Mouse (Mus musculus): ENCODE results near the gene Haus7. TPM values are rescaled to one million over a fixed set of nuclear protein-coding genes. Genes with fewer than 3 reads are reported as not detected.
"Not testable (repeated sequence)": the region's sequence is repeated elsewhere in the genome, so short reads cannot be mapped to it uniquely, and the experiment has no call there.

Gene Haus7
- polyA plus RNA-seq (2012; fragmentation: generic; extraction: Trizol) = 32.6 TPM

DNA sequence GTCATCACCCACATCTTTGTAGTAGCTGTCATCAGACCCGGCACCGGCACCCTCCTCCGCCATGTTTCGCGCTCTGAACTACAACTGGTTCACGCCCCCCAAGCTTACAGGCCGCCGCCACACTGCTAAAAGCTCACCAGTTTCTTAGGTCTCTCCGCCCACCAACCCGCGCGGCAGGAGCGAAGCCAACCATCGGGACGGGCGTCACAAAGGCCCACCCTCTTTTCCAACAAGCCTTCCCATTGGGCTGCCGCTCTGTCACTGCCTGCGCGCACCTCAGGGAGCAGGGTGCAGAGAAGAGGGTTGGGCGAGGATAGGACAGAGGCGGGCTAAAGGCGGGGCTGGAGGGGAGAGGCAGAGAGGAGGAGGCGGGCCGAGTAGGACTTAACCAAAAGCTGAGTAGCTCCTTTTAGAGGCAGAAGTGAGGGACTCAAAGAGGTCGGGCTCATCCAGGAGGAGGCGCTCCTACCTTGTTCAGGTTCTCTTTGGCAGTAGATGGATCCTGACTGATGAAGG, at the start of gene Haus7:
Haus7 (minus strand) TSS at position 168 of the 516 bp plus-strand sequence.
- peak within 1 kb of the TSS; percentile 71 for H3K4me2 ChIP-seq (ENCODE audit: low read depth)
- TF ChIP-seq MYOG (IDR thresholded peaks at IDR 0.05; ENCODE audit: control insufficient read depth in 1 of 3, insufficient read depth in 1 of 3, insufficient read length in 2 of 3, low read depth in 2 of 3) (no peak), POLR2AphosphoS2 (IDR thresholded peaks at IDR 0.05; ENCODE audit: insufficient read length, low read depth) (peak; percentile 12), POLR2A (IDR thresholded peaks at IDR 0.05; ENCODE audit: insufficient read length, low read depth) (peak; percentile 51)
- H3K36me3 ChIP-seq (ENCODE audit: control insufficient read depth, insufficient read depth) = no peaks in the 10 kb centered on the region
- H3K79me2 ChIP-seq (ENCODE audit: control insufficient read depth, insufficient read depth) = no peaks in the 10 kb centered on the region
- H3K4me3 ChIP-seq = peak within 1 kb of the TSS; percentile 34
- H3K27me3 ChIP-seq (ENCODE audit: control insufficient read depth, insufficient read depth, insufficient read length) = no peaks in the 10 kb centered on the region
- H3ac ChIP-seq (ENCODE audit: control insufficient read depth, insufficient read length) = no peak within 1 kb of the TSS

DNA sequence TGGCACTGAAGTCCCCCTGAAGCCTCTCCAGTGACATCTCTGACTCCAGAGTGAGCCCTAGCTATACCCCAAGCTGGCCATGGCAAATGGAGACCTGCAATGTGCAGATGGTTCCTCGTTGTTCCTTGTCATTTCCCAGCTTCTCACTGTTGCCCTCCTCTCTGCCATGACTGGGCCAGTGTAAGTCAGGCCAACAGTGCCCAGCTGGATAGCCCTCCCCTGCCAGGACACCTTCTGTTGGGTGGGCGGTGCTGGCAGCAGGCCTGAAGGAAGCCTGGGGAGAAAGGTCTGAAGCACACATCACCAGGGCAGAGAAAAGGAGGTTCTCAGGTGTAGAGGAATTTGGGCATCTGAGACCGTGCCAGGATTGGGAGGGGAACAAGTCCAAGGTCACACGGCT, 47.7 kb upstream of the Haus7 start:
- Histone ChIP-seq H3K4me2 (ENCODE audit: low read depth) (no peak overlapping the region), H3K4me3 (no peak overlapping the region), H3K27me3 (ENCODE audit: control insufficient read depth, insufficient read depth, insufficient read length) (peaks cover 13% of the 10 kb centered on the region), H3K79me2 (ENCODE audit: control insufficient read depth, insufficient read depth) (no peaks in the 10 kb centered on the region), H3ac (ENCODE audit: control insufficient read depth, insufficient read length) (no peak overlapping the region), H3K36me3 (ENCODE audit: control insufficient read depth, insufficient read depth) (no peaks in the 10 kb centered on the region)
- TF ChIP-seq USF1 (IDR thresholded peaks at IDR 0.05; ENCODE audit: low read depth) = no peak
- TF ChIP-seq E2F4 (IDR thresholded peaks at IDR 0.05; ENCODE audit: insufficient read depth) = no peak
- TF ChIP-seq REST (IDR thresholded peaks at IDR 0.05; ENCODE audit: insufficient read depth, insufficient read length) = no peak
- no peak for TF ChIP-seq TCF3 (IDR thresholded peaks at IDR 0.05; ENCODE audit: insufficient read length, low read depth)
- TF ChIP-seq POLR2A (IDR thresholded peaks at IDR 0.05; ENCODE audit: insufficient read length, low read depth) = no peak
- TF ChIP-seq MAX (IDR thresholded peaks at IDR 0.05; ENCODE audit: low read depth) = no peak
- no peak for TF ChIP-seq MYOD1 (IDR thresholded peaks at IDR 0.05; ENCODE audit: control insufficient read depth in 1 of 3, insufficient read length in 2 of 3, low read depth in 2 of 3)
- TF ChIP-seq MYOG (IDR thresholded peaks at IDR 0.05; ENCODE audit: control insufficient read depth in 1 of 3, insufficient read depth in 1 of 3, insufficient read length in 2 of 3, low read depth in 2 of 3) = no peak
- no peak for TF ChIP-seq CEBPB (IDR thresholded peaks at IDR 0.05; ENCODE audit: insufficient read depth, poor library complexity, severe bottlenecking)
- no peak for TF ChIP-seq SRF (IDR thresholded peaks at IDR 0.05; ENCODE audit: control insufficient read depth, insufficient read length, low read depth)
- no peak for TF ChIP-seq POLR2AphosphoS2 (IDR thresholded peaks at IDR 0.05; ENCODE audit: insufficient read length, low read depth)
- TF ChIP-seq TCF12 (IDR thresholded peaks at IDR 0.05; ENCODE audit: insufficient read depth, poor library complexity, severe bottlenecking) = no peak

DNA sequence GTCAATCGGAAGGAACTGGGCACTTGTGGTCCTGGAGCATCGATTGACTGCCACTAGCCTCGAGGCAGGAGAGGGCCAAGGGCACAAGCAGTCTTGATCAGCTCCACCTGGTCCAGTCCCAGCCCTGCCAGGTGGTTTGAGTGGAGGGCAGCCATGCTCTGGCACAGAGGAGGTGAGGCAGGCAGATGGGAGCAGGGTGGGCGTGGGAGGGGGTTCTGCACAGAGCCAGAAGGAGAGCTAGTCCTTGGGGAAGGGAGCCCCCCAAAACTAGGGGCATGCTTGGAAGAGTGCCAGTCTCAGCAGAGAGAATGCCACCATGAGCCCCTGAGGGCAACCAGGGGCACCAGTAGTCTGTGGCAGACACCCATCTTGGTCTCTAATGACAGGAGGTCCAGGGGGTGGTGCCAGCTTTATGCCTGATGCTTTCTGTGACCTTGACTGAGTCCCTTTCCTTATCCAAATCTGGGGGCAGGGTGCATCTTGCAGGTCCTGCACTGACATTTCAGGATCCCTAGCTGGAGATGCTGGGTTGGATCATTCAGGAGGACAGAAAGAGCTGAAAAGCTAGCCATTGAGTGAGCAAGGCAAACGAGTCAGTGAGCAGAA, 46.4 kb upstream of the Haus7 start:
- no peak for TF ChIP-seq TCF3 (IDR thresholded peaks at IDR 0.05; ENCODE audit: insufficient read length, low read depth)
- Histone ChIP-seq H3K79me2 (ENCODE audit: control insufficient read depth, insufficient read depth) (no peaks in the 10 kb centered on the region), H3K36me3 (ENCODE audit: control insufficient read depth, insufficient read depth) (no peaks in the 10 kb centered on the region), H3ac (ENCODE audit: control insufficient read depth, insufficient read length) (no peak overlapping the region), H3K4me2 (ENCODE audit: low read depth) (no peak overlapping the region), H3K27me3 (ENCODE audit: control insufficient read depth, insufficient read depth, insufficient read length) (peaks cover 13% of the 10 kb centered on the region), H3K4me3 (no peak overlapping the region)

DNA sequence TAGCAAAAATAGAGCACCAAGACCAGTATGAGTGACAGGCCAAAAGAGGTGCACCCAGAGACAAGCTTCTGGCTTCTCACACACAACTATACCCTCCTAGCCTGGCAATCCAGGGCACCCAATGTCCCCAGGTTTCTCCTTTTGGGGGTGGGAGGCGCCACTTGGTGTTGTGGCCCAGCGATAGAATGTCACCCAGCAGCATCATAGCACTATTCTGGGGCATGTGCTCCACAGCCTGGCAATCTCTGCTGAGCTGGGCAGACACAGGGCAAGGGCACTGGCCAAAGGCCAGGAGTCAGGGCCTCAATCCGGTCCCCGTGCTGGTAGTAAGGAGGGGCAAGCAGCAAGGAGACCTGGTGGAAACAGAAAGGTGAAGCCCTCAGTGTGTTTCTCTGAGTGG, 37.9 kb upstream of the Haus7 start:
- Histone ChIP-seq H3K27me3 (ENCODE audit: control insufficient read depth, insufficient read depth, insufficient read length) (no peaks in the 10 kb centered on the region), H3K79me2 (ENCODE audit: control insufficient read depth, insufficient read depth) (no peaks in the 10 kb centered on the region), H3K36me3 (ENCODE audit: control insufficient read depth, insufficient read depth) (no peaks in the 10 kb centered on the region), H3K4me2 (ENCODE audit: low read depth) (no peak overlapping the region), H3ac (ENCODE audit: control insufficient read depth, insufficient read length) (no peak overlapping the region), H3K4me3 (no peak overlapping the region)
- TF ChIP-seq POLR2AphosphoS2 (IDR thresholded peaks at IDR 0.05; ENCODE audit: insufficient read length, low read depth) (peak; percentile 86), USF1 (IDR thresholded peaks at IDR 0.05; ENCODE audit: low read depth) (no peak), CEBPB (IDR thresholded peaks at IDR 0.05; ENCODE audit: insufficient read depth, poor library complexity, severe bottlenecking) (no peak), MYOD1 (IDR thresholded peaks at IDR 0.05; ENCODE audit: control insufficient read depth in 1 of 3, insufficient read length in 2 of 3, low read depth in 2 of 3) (no peak), MAX (IDR thresholded peaks at IDR 0.05; ENCODE audit: low read depth) (no peak)

DNA sequence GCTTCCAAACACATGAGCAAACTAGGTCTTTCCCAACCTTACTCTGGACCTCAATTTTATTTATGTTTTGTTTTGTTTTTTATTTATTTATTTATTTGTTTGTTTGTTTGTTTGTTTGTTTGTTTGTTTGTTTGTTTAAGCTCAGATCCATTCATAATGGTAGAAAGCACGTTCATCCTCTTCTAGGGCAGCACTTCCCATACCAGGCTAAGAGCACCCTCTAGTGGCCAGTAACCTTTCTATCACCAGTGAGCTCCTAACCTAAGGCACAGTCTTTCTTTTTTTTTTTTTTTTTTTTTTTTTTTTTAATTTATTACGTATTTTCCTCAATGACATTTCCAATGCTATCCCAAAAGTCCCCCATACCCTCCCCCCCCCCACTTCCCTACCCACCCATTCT, 34.7 kb upstream of the Haus7 start:
- H3ac ChIP-seq (ENCODE audit: control insufficient read depth, insufficient read length); H3K4me2 ChIP-seq (ENCODE audit: low read depth); H3K79me2 ChIP-seq (ENCODE audit: control insufficient read depth, insufficient read depth); H3K4me3 ChIP-seq; H3K36me3 ChIP-seq (ENCODE audit: control insufficient read depth, insufficient read depth); H3K27me3 ChIP-seq (ENCODE audit: control insufficient read depth, insufficient read depth, insufficient read length): not testable (repeated sequence)

DNA sequence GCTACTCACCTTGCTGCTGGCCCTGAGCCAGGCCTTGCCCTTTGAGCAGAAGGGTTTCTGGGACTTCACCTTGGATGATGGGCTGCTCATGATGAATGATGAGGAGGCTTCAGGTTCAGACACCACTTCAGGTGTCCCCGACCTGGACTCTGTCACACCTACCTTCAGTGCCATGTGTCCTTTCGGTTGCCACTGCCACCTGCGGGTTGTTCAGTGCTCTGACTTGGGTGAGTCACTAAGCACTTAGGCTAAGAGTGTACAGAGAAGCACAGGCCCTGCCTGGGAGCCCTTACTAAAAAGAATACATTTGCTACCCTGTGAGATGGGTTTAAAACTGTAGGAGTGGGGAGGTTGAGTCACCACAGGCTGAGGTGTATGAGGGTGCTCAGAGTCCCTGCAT, 32.0 kb upstream of the Haus7 start:
- Histone ChIP-seq H3ac (ENCODE audit: control insufficient read depth, insufficient read length) (no peak overlapping the region), H3K4me2 (ENCODE audit: low read depth) (no peak overlapping the region), H3K4me3 (no peak overlapping the region), H3K79me2 (ENCODE audit: control insufficient read depth, insufficient read depth) (peaks cover 7% of the 10 kb centered on the region), H3K36me3 (ENCODE audit: control insufficient read depth, insufficient read depth) (no peaks in the 10 kb centered on the region), H3K27me3 (ENCODE audit: control insufficient read depth, insufficient read depth, insufficient read length) (no peaks in the 10 kb centered on the region)
- TF ChIP-seq SRF (IDR thresholded peaks at IDR 0.05; ENCODE audit: control insufficient read depth, insufficient read length, low read depth) = no peak
- no peak for TF ChIP-seq TCF3 (IDR thresholded peaks at IDR 0.05; ENCODE audit: insufficient read length, low read depth)
- TF ChIP-seq E2F4 (IDR thresholded peaks at IDR 0.05; ENCODE audit: insufficient read depth) = no peak
- TF ChIP-seq USF1 (IDR thresholded peaks at IDR 0.05; ENCODE audit: low read depth) = no peak
- no peak for TF ChIP-seq MYOD1 (IDR thresholded peaks at IDR 0.05; ENCODE audit: control insufficient read depth in 1 of 3, insufficient read length in 2 of 3, low read depth in 2 of 3)
- TF ChIP-seq TCF12 (IDR thresholded peaks at IDR 0.05; ENCODE audit: insufficient read depth, poor library complexity, severe bottlenecking) = no peak
- no peak for TF ChIP-seq POLR2A (IDR thresholded peaks at IDR 0.05; ENCODE audit: insufficient read length, low read depth)
